Mouse (Mus musculus) gonadal fat pad, adult 2 months (tissue): ENCODE measurements at regions not wholly inside any gene's neighbourhood (a gene's known extent, or its start where the extent isn't known, plus 50 kb on each side); places are given as distances from the start of the nearest gene placed in this dataset.

Experiments used
- DNase-seq: peaks from one replicate; pipeline ENCODE4 v3.0.0-alpha.2; 2012; ENCODE audit warnings: low read depth

GRCm38 (mm10) chr2:136617138-136617537 lies 96.1 kb upstream of the Snap25 start:
- no peak for DNase-seq

DNA sequence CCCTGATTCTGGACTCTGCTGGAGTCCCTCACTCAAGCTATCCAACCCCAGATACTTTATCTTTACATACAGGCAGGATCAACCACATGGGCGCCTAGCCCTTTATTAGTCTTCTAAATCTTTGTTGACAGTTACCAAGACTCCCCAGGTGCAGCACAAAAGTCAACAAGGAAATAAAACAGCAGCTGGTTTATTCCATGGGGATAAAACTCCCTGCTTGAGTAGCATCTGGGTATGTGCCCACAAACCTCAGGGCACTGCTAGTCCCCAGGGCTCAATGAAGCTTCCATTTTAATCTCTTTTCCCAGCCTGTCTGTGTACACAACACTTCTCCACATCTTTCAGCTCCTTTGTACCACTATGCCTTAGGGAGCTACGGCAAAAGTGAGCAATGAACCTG lies 95.1 kb upstream of the Snap25 start:
- no peak for DNase-seq

GRCm38 (mm10) chr2:136620309-136620708 lies 92.9 kb upstream of the Snap25 start:
- no peak for DNase-seq

DNA sequence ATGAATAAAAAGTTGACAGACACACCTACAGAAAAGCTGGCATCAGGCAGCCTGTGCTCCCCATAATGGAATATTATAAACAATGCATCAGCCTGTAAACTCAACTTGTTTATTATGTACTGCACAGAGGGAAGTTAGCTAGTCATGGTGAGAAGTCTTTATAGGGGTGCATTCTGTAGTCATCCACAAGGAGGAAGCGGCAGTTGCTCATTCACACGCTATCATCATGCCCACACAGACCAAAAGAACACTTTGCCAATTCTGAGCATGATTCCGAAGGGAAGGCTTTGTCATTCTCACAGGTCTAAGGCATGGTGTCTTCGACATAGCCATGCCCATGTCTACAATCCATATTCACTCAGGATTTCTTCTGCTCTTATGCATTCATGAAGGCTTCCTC lies 92.3 kb upstream of the Snap25 start:
- no peak for DNase-seq

- DNase-seq: no peak
Measured at GRCm38 (mm10) chr2:136623808-136624489, 89.3 kb upstream of the Snap25 start.

DNA sequence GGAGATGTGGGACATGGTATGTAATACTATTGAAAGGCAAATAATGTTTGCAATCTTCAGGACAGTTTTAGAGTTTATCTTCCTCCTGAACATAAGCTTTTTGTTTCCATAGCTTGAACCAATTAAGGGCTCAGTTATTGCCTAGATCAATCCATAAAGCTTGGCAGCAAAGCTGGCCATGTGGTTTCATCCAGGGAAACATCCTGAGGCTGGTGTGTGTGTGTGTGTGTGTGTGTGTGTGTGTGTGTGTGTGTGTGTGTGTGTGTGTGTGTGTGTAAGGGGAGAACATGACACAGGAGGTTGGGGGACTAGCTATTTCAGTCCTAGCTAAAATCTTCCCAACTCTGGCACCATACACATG lies 88.8 kb upstream of the Snap25 start:
- DNase-seq: no peak

DNA sequence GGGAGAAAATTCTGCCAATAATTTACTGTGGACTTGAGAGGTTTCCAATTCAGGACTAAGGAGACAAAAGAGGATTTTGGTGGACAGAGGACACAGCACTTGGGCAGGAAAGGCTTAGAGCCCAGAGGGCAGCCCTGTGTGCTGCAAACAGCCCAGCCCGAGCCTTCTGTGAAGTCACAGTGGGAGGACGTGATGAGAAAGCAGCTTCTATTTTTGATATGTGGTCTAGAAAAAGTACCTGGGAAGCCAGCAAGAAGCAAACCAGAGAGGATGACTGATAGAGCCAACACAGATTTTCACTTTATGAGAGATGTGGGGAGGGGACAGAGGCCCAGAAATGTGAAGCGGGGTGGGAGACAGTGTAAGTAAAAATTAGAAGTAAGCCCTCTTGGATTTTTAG lies 66.3 kb upstream of the Snap25 start:
- DNase-seq: no peak

DNA sequence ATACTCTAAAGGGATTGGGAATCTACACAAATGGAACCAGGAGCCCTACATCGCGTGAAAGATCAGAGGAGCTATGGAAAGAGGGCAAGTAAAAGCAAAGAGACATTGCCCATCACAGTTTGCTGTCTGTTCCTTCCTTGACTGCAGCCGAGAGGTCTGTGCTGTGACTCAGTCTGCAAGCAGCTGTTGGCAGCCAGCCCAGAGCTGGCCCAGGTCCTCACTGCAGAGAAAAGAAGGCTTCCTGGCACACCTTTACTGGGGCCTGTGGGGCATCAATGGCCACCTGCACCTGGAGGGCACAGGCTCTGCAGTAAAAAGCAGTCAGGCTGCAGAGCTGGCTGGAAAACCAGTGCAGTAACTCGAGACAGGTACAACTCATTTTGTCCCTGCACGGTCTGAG lies 64.6 kb upstream of the Snap25 start:
- DNase-seq: peak; percentile 3

DNA sequence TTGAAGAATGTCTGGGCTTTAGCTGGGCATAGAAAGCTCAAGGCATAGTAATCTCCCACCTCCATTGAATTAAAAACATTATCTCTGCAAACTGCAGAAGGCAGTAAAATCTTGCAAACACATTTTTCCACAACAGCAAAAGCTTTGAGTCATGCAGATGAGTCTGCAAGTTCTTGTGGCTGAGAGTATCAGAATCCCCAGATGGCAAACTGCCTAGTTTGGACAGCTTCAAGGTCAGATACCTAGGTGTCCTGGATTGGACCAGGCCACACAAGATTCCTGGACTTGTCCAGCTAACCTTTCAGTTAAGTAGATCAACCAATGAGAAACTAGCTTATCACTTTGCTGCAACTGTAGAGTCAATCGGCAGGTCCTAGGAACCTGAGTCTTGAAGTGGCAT lies 62.5 kb upstream of the Snap25 start:
- DNase-seq: no peak

GRCm38 (mm10) chr2:136652206-136653003 lies 60.8 kb upstream of the Snap25 start:
- no peak for DNase-seq
